Comparison of ENCODE assay signal across 10 mouse cellular contexts in genomic region chr12:86880090-86880723, GRCm38 (mm10). TPM values are rescaled to one million over a fixed set of nuclear protein-coding genes. Genes with fewer than 3 reads are reported as not detected.
DNase-seq lines count a peak whose midpoint lies in the region; ATAC-seq and TF ChIP-seq lines count a peak whose summit lies in the region.
"Had no signal": no experiment of that assay in that cellular context is flagged by ENCODE, and none has a peak within 500 bp of the region (broad histone marks: within the 10 kb centered on the region; RNA-seq: fewer than 3 reads in every experiment).

No protein-coding gene starts in this region.

- no peak for TF ChIP-seq EP300 in ES-Bruce4 (IDR thresholded peaks at IDR 0.05; ENCODE audit: insufficient read depth, low read depth, low read length)

- no peaks in the 10 kb centered on the region for H3K27me3 ChIP-seq in kidney, adult 2 months (replicated peaks; ENCODE audit: control insufficient read depth, insufficient read depth, low read length)
- H3K27me3 ChIP-seq in ES-Bruce4 (ENCODE audit: control insufficient read depth, insufficient read depth, low read length, poor library complexity, severe bottlenecking) = no peaks in the 10 kb centered on the region
- H3K27me3 ChIP-seq in limb, embryonic 14.5 days (ENCODE audit: control insufficient read depth, insufficient read depth, low read length) = no peaks in the 10 kb centered on the region

- no peak for TF ChIP-seq CTCF in kidney, adult 2 months (conservative IDR thresholded peaks at IDR 0.05; ENCODE audit: insufficient read depth, insufficient read length, low read depth, low read length)
- no peak for TF ChIP-seq CTCF in ES-Bruce4 (IDR thresholded peaks at IDR 0.05; ENCODE audit: low read depth, low read length)
- no peak for TF ChIP-seq CTCF in brain, embryonic 14.5 days (IDR thresholded peaks at IDR 0.05; ENCODE audit: borderline replicate concordance, extremely low read depth, insufficient read depth, insufficient read length)

- no peak for TF ChIP-seq POLR2A in kidney, adult 2 months (IDR thresholded peaks at IDR 0.05; ENCODE audit: low read depth, low read length)
- no peak for TF ChIP-seq POLR2A in ES-Bruce4 (IDR thresholded peaks at IDR 0.05; ENCODE audit: insufficient read depth, low read length)
- TF ChIP-seq POLR2A in brain, embryonic 14.5 days (IDR thresholded peaks at IDR 0.05; ENCODE audit: borderline replicate concordance, extremely low read depth, insufficient read depth, insufficient read length, poor library complexity, severe bottlenecking) = no peak
- no peak for TF ChIP-seq POLR2A in limb, embryonic 14.5 days (IDR thresholded peaks at IDR 0.05; ENCODE audit: borderline replicate concordance, extremely low read depth, insufficient read depth, insufficient read length)

- 53% methylated on average over 3 of the region's 3 CpGs for WGBS in kidney, adult 2 months
- WGBS in limb, embryonic 14.5 days = 44% methylated on average over 3 of the region's 3 CpGs

- no peaks in the 10 kb centered on the region for H3K9me3 ChIP-seq in ES-Bruce4 (replicated peaks; ENCODE audit: control insufficient read depth, insufficient read depth, low read length, poor library complexity, severe bottlenecking)
- no peaks in the 10 kb centered on the region for H3K9me3 ChIP-seq in limb, embryonic 14.5 days (ENCODE audit: control insufficient read depth, low read length)

- H3K36me3 ChIP-seq in kidney, adult 2 months (ENCODE audit: control insufficient read depth, insufficient read depth, low read length) = peaks cover 4% of the 10 kb centered on the region; the same call in 1 of the 2 replicates
- peaks cover 18% of the 10 kb centered on the region for H3K36me3 ChIP-seq in ES-Bruce4 (ENCODE audit: control insufficient read depth, insufficient read depth, low read length, poor library complexity, severe bottlenecking)
- peaks cover 15% of the 10 kb centered on the region for H3K36me3 ChIP-seq in limb, embryonic 14.5 days (ENCODE audit: control insufficient read depth, insufficient read depth, low read length)

- no peak overlapping the region for H3K9ac ChIP-seq in ES-Bruce4 (ENCODE audit: low read depth, poor library complexity, severe bottlenecking)
- H3K9ac ChIP-seq in limb, embryonic 14.5 days (ENCODE audit: low read depth, low read length, severe bottlenecking) = no peak overlapping the region

- H3K4me1 ChIP-seq in kidney, adult 2 months (ENCODE audit: control insufficient read depth, insufficient read depth, low read length) = peaks cover 12% of the 10 kb centered on the region; the same call in 1 of the 2 replicates
- H3K4me1 ChIP-seq in ES-Bruce4 (ENCODE audit: control insufficient read depth, insufficient read depth, low read length) = peaks cover 7% of the 10 kb centered on the region
- H3K4me1 ChIP-seq in limb, embryonic 14.5 days (ENCODE audit: control insufficient read depth, insufficient read depth, low read length) = peaks cover 26% of the 10 kb centered on the region

- peak overlapping the region; percentile 25; the same call in 1 of the 2 replicates for H3K27ac ChIP-seq in kidney, adult 2 months (ENCODE audit: insufficient read depth, low read depth, low read length)
- H3K27ac ChIP-seq in ES-Bruce4 (ENCODE audit: insufficient read depth, low read length) = peak overlapping the region; percentile 81; the same call in 1 of the 2 replicates
- no peak overlapping the region for H3K27ac ChIP-seq in limb, embryonic 14.5 days (replicated peaks; ENCODE audit: low read depth, low read length)

- DNase-seq in kidney, adult 2 months = no peak
- DNase-seq in kidney, postnatal 36 days = no peak
- DNase-seq in brain, embryonic 14.5 days (ENCODE audit: low read depth) = peak; percentile 64
- DNase-seq in limb, embryonic 14.5 days (ENCODE audit: low spot score) = no peak
- no peak for DNase-seq in thymus, postnatal 36 days
- DNase-seq in spleen, postnatal 36 days (ENCODE audit: low spot score in 2 of 2) = no peak
- DNase-seq: cerebellum, adult 11-12 months; gastrocnemius, postnatal 14 days; right cerebral cortex, adult 18-20 months had no signal

- H3K4me3 ChIP-seq in kidney, adult 2 months (ENCODE audit: insufficient read depth, low read depth, low read length) = no peak overlapping the region
- no peak overlapping the region for H3K4me3 ChIP-seq in ES-Bruce4 (ENCODE audit: low read depth, low read length)
- no peak overlapping the region for H3K4me3 ChIP-seq in limb, embryonic 14.5 days (replicated peaks; ENCODE audit: low read length)

- ATAC-seq in limb, embryonic 14.5 days (ENCODE audit: low FRiP score, low read depth) = no peak

- H3K4me2 ChIP-seq in limb, embryonic 14.5 days (replicated peaks; ENCODE audit: low read depth, low read length, severe bottlenecking) = peak overlapping the region; percentile 25; the same call in 1 of the 2 replicates

RNA-seq across cellular contexts. Expression of gene Irf2bpl, which starts 4.4 kb away (rescaled TPM):
- polyA plus RNA-seq in kidney, adult 2 months (2012; rRNA removed) = 22.0 and 27.8 TPM in 2 replicates
- 37.9 and 40.3 TPM in 2 replicates for polyA plus RNA-seq in ES-Bruce4 (2011; ENCODE audit: insufficient read depth, insufficient read length, low read depth, missing spikeins)
- polyA plus RNA-seq in brain, embryonic 14.5 days (2012; rRNA removed) = 77.9 and 97.5 TPM in 2 replicates
- 37.1 and 50.8 TPM in 2 replicates for polyA plus RNA-seq in limb, embryonic 14.5 days (2012; rRNA removed)
- polyA plus RNA-seq in limb, embryonic 14.5 days (2014; fragmentation: Nextera tagmentation; extraction: Ambion mirVana) = 33.9 and 37.0 TPM in 2 replicates
